Mouse (Mus musculus) heart, embryonic 12.5 days (tissue): ENCODE measurements around the gene Thrap3. TPM values are rescaled to one million over a fixed set of nuclear protein-coding genes. Genes with fewer than 3 reads are reported as not detected.

Experiments
- ATAC-seq: fragments of 200-750 bp; cut with Nextera tagmentation; 2 replicates; pipeline ENCODE4 v1.8.0; 2017; ENCODE audit warnings: moderate TSS enrichment, moderate library complexity; ENCODE audit not compliant: insufficient number of reproducible peaks, low FRiP score
- H3K27ac ChIP-seq: fragments of 300-500 bp; sonication (generic); 2 replicates; pipeline ENCODE4 v1.5.1; 2016; ENCODE audit warnings: mild to moderate bottlenecking, moderate library complexity; ENCODE audit not compliant: poor library complexity, severe bottlenecking
- H3K27me3 ChIP-seq: fragments of 300-500 bp; sonication (generic); replicated peaks from 2 replicates; pipeline ENCODE4 v1.6.1; 2016; ENCODE audit warnings: mild to moderate bottlenecking, moderate library complexity
- H3K36me3 ChIP-seq: fragments of 300-500 bp; sonication (generic); 2 replicates; pipeline ENCODE4 v1.6.1; 2016; ENCODE audit warnings: mild to moderate bottlenecking, moderate library complexity
- H3K4me1 ChIP-seq: fragments of 300-500 bp; sonication (generic); replicated peaks from 2 replicates; pipeline ENCODE4 v1.6.1; 2016; ENCODE audit warnings: mild to moderate bottlenecking
- H3K4me2 ChIP-seq: fragments of 300-500 bp; sonication (generic); 2 replicates; pipeline ENCODE4 v1.6.1; 2016; ENCODE audit warnings: mild to moderate bottlenecking, moderate library complexity
- H3K4me3 ChIP-seq: fragments of 300-500 bp; sonication (generic); 2 replicates; pipeline ENCODE4 v1.5.1; 2016; ENCODE audit warnings: mild to moderate bottlenecking
- H3K9ac ChIP-seq: fragments of 300-500 bp; sonication (generic); 2 replicates; pipeline ENCODE4 v1.6.1; 2016; ENCODE audit warnings: mild to moderate bottlenecking, moderate library complexity
- H3K9me3 ChIP-seq: fragments of 300-500 bp; sonication (generic); replicated peaks from 2 replicates; pipeline ENCODE4 v1.6.1; 2016; ENCODE audit warnings: mild to moderate bottlenecking, moderate library complexity
- WGBS: fragments of 180-500 bp; shearing (Covaris S2); methylation state at CpG from one replicate; pipeline ENCODE4 v1.1.7; 2016; 5-methylcytosine and 5-hydroxymethylcytosine counted together
- polyA plus RNA-seq: library from polyadenylated mRNA; unstranded; fragments of >200 nt; fragmentation: Nextera tagmentation; extraction: Ambion mirVana; gene quantifications from 2 replicates; pipeline ENCODE4 v1.2.1, GENCODE M21; 2016

Gene Thrap3
- polyA plus RNA-seq, 1 experiment from 2014 or later: 177 TPM

DNA sequence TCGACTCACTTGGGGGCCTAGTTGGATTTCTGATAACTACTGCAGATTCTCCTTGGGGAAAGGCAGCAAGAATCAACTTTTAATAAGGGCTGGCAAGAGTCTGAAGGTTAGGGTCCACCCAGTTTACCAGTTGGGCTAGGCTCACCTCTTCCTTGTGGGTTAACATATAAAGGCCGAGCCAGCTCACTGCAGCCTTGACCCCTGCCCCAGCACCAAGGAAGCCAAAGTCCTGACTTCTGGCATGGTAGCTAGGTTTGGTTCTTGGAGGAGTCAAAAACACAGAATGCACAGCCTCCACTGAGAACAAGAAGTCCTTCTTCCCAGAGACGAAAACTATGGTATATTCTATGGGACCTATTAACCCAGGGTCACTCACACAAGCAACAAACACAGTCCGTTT, 38.9 kb downstream of the Thrap3 start:
- H3K4me1 ChIP-seq: peaks cover 29% of the 10 kb centered on the region
- no peak for ATAC-seq
- H3K27ac ChIP-seq: no peak overlapping the region
- H3K4me2 ChIP-seq: peak overlapping the region; percentile 99
- no peak overlapping the region for H3K9ac ChIP-seq
- H3K27me3 ChIP-seq: no peaks in the 10 kb centered on the region
- H3K9me3 ChIP-seq: no peaks in the 10 kb centered on the region
- WGBS: 62% methylated on average over 4 of the region's 4 CpGs
- peaks cover 40% of the 10 kb centered on the region for H3K36me3 ChIP-seq
- H3K4me3 ChIP-seq: no peak overlapping the region

DNA sequence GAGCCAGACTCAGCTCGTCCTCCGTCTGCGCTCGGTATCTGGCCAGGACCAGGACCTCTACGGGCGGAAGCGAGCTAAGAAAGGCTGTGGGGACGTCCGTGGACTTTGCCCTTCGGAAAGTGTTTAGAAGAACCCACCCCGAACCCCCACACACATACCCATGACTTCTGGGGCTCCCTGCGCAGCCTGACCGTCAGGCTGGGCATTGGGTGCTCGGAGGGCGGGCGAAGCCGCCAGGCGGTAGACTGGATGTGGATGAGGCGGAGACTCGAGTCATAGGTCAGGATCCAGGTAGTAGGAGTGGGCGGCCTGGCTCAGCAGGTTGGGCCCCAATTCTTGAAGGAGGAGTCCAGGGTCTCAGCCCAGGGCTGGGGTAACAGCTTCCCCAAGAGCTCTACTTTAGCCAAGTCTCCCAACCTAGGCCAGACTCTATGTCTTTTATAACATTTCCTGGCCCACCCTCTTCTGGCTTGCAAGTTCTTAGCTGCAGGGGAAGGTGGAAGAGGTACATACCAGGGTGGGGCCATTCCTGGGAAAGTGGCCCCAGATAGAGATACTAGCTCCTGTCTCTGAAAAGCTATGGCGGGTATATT, 39.4 kb downstream of the Thrap3 start, which contains the start of gene Sh3d21:
Gene Sh3d21, minus strand, starts transcription at position 425 of the 593 bp plus-strand sequence.
- Histone ChIP-seq H3K9ac (peak within 1 kb of the TSS; percentile 91), H3K27me3 (no peaks in the 10 kb centered on the region), H3K27ac (peak within 1 kb of the TSS; percentile 76), H3K36me3 (peaks cover 35% of the 10 kb centered on the region), H3K9me3 (no peaks in the 10 kb centered on the region), H3K4me3 (peak within 1 kb of the TSS; percentile 70), H3K4me1 (peaks cover 29% of the 10 kb centered on the region), H3K4me2 (peak within 1 kb of the TSS; percentile 99)
- WGBS: 6% methylated on average over 22 of the region's 22 CpGs
- ATAC-seq: peak; percentile 37

GRCm38 (mm10) chr4:126162544-126163066, 40.0 kb downstream of the Thrap3 start:
- Histone ChIP-seq H3K4me2 (peak overlapping the region; percentile 99), H3K27ac (peak overlapping the region; percentile 76), H3K9me3 (no peaks in the 10 kb centered on the region), H3K36me3 (peaks cover 29% of the 10 kb centered on the region), H3K9ac (peak overlapping the region; percentile 91), H3K27me3 (no peaks in the 10 kb centered on the region), H3K4me3 (peak overlapping the region; percentile 70), H3K4me1 (peaks cover 29% of the 10 kb centered on the region)
- ATAC-seq: peak; percentile 90
- WGBS: under 1% methylated on average over 44 of the region's 44 CpGs

DNA sequence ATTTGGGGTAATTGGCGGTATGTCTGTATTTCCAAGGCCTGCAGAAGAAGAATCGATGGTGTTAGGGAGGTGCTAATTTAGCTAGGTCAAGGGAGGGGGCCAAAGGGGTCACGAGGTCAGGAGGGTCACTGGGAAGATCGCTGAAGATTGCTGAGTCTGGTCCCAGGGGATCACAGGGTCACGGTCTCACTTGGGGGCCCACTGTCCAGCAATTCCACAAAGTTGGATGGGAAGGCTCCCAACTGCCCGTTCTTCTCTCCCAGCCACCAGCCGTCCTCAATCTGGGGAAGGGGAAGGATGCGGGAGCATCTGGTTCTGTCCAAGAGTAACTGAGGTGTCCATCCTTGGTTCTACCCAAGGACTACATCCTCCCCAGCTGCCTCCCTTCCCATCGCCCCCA, 40.6 kb downstream of the Thrap3 start:
- no peaks in the 10 kb centered on the region for H3K27me3 ChIP-seq
- 74% methylated on average over 9 of the region's 9 CpGs for WGBS
- H3K4me1 ChIP-seq: peaks cover 29% of the 10 kb centered on the region
- no peak overlapping the region for H3K27ac ChIP-seq
- no peaks in the 10 kb centered on the region for H3K9me3 ChIP-seq
- H3K4me2 ChIP-seq: peak overlapping the region; percentile 99
- H3K9ac ChIP-seq: peak overlapping the region; percentile 91; the same call in 1 of the 2 replicates
- ATAC-seq: 0 out of 2 replicates have a peak, but pooled peaks have one; percentile 4
- H3K4me3 ChIP-seq: peak overlapping the region; percentile 70
- peaks cover 23% of the 10 kb centered on the region for H3K36me3 ChIP-seq

GRCm38 (mm10) chr4:126161456-126161855, 41.1 kb downstream of the Thrap3 start:
- no peak for ATAC-seq
- WGBS: 84% methylated on average over 6 of the region's 6 CpGs
- Histone ChIP-seq H3K9ac (no peak overlapping the region), H3K36me3 (peaks cover 21% of the 10 kb centered on the region), H3K27ac (no peak overlapping the region), H3K27me3 (no peaks in the 10 kb centered on the region), H3K9me3 (no peaks in the 10 kb centered on the region), H3K4me3 (no peak overlapping the region), H3K4me1 (peaks cover 23% of the 10 kb centered on the region), H3K4me2 (no peak overlapping the region)

DNA sequence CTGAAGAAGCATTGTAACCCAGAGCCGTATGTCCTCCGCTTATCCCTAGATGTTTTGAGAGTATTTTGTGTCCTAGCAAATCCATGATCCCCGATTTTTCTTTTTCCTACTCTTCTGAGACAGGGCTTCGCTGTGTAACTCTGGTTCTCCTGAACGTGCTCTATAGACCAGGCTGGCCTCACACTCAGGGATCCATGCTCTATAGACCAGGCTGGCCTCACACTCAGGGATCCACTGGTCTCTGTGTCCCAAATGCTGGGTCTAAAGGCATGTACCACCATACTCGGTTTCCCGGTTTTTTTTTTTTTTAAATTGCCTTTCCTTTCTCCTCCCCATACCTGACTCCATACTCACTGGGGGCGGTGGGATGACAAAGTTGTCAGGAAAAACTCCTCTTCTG, 41.6 kb downstream of the Thrap3 start:
- Histone ChIP-seq H3K4me2 (no peak overlapping the region), H3K27ac (no peak overlapping the region), H3K4me3 (no peak overlapping the region), H3K36me3 (peaks cover 16% of the 10 kb centered on the region), H3K4me1 (peaks cover 19% of the 10 kb centered on the region), H3K9ac (no peak overlapping the region), H3K9me3 (no peaks in the 10 kb centered on the region), H3K27me3 (no peaks in the 10 kb centered on the region)
- ATAC-seq: no peak
- 83% methylated on average over 8 of the region's 8 CpGs for WGBS

- H3K27me3 ChIP-seq: no peaks in the 10 kb centered on the region
- H3K36me3 ChIP-seq: peaks cover 6% of the 10 kb centered on the region; the same call in 1 of the 2 replicates
- H3K4me2 ChIP-seq: no peak overlapping the region
- 75% methylated on average over 8 of the region's 8 CpGs for WGBS
- H3K4me1 ChIP-seq: peaks cover 31% of the 10 kb centered on the region
- ATAC-seq: no peak
- H3K9me3 ChIP-seq: no peaks in the 10 kb centered on the region
- H3K27ac ChIP-seq: no peak overlapping the region
- no peak overlapping the region for H3K4me3 ChIP-seq
- H3K9ac ChIP-seq: no peak overlapping the region
Observed at GRCm38 (mm10) chr4:126159455-126159854, 43.1 kb downstream of the Thrap3 start.

GRCm38 (mm10) chr4:126157562-126157961, 45.0 kb downstream of the Thrap3 start:
- no peak overlapping the region for H3K9ac ChIP-seq
- H3K4me2 ChIP-seq: no peak overlapping the region
- no peak for ATAC-seq
- H3K9me3 ChIP-seq: no peaks in the 10 kb centered on the region
- peaks cover 20% of the 10 kb centered on the region for H3K4me1 ChIP-seq
- 0 out of 2 replicates have a peak, but pooled peaks cover 3% of the 10 kb centered on the region for H3K36me3 ChIP-seq
- 87% methylated on average over 6 of the region's 6 CpGs for WGBS
- no peak overlapping the region for H3K4me3 ChIP-seq
- no peak overlapping the region for H3K27ac ChIP-seq
- H3K27me3 ChIP-seq: no peaks in the 10 kb centered on the region

GRCm38 (mm10) chr4:126156617-126157016, 45.9 kb downstream of the Thrap3 start:
- Histone ChIP-seq H3K9ac (no peak overlapping the region), H3K27ac (no peak overlapping the region), H3K4me3 (no peak overlapping the region), H3K4me2 (no peak overlapping the region), H3K36me3 (peaks cover 7% of the 10 kb centered on the region; the same call in 1 of the 2 replicates), H3K27me3 (no peaks in the 10 kb centered on the region; the same call in 1 of the 2 replicates), H3K9me3 (no peaks in the 10 kb centered on the region), H3K4me1 (peaks cover 23% of the 10 kb centered on the region)
- ATAC-seq: no peak
- WGBS: 59% methylated on average over 5 of the region's 5 CpGs

- WGBS: 56% methylated on average over 2 of the region's 2 CpGs
- H3K4me2 ChIP-seq: no peak overlapping the region
- H3K36me3 ChIP-seq: peaks cover 11% of the 10 kb centered on the region; the same call in 1 of the 2 replicates
- no peak for ATAC-seq
- no peak overlapping the region for H3K4me3 ChIP-seq
- H3K4me1 ChIP-seq: peaks cover 31% of the 10 kb centered on the region
- H3K27ac ChIP-seq: peak overlapping the region; percentile 84
- H3K27me3 ChIP-seq: no peaks in the 10 kb centered on the region; the same call in 1 of the 2 replicates
- no peak overlapping the region for H3K9ac ChIP-seq
- no peaks in the 10 kb centered on the region for H3K9me3 ChIP-seq
Observed at GRCm38 (mm10) chr4:126155869-126156268, 46.7 kb downstream of the Thrap3 start.

GRCm38 (mm10) chr4:126155183-126155582, 47.4 kb downstream of the Thrap3 start:
- peaks cover 37% of the 10 kb centered on the region for H3K4me1 ChIP-seq
- H3K9ac ChIP-seq: no peak overlapping the region
- peak overlapping the region; percentile 84 for H3K27ac ChIP-seq
- H3K4me2 ChIP-seq: no peak overlapping the region
- H3K9me3 ChIP-seq: no peaks in the 10 kb centered on the region
- no peaks in the 10 kb centered on the region; the same call in 1 of the 2 replicates for H3K27me3 ChIP-seq
- H3K4me3 ChIP-seq: no peak overlapping the region
- H3K36me3 ChIP-seq: peaks cover 11% of the 10 kb centered on the region; the same call in 1 of the 2 replicates
- 33% methylated on average over 4 of the region's 4 CpGs for WGBS
- ATAC-seq: no peak
